Mouse (Mus musculus) effector memory CD4-positive, alpha-beta T cell, adult 7 months (primary cell): ENCODE data around the gene Arpc5l. TPM values are rescaled to one million over a fixed set of nuclear protein-coding genes. Genes with fewer than 3 reads are reported as not detected.

Experiments
- polyA plus RNA-seq: library from polyadenylated mRNA; unstranded; fragments of 100-300 nt; shearing (Covaris generic); gene quantifications from one replicate; pipeline ENCODE4 v1.2.1, GENCODE M21; 2017

The Arpc5l gene
- 85.1 TPM for polyA plus RNA-seq

GRCm38 (mm10) chr2:39004880-39005435, at the start of gene Arpc5l:
TSS of gene Arpc5l (plus strand) at chr2:39005348.

GRCm38 (mm10) chr2:38997386-38998374, 7.5 kb upstream of the Arpc5l start, which contains the start of gene Wdr38:
TSS of gene Wdr38 (plus strand) at chr2:38997476.

GRCm38 (mm10) chr2:39005574-39006079, 479 bp downstream of the Arpc5l start, which contains the start of gene Rpl35:
TSS of gene Rpl35 (minus strand) at chr2:39005624.

Other genes starting within 250 kb of the Arpc5l start
- gene Nr6a1, start 77.7 kb upstream of the Arpc5l start, polyA plus RNA-seq = 0.84 TPM
- gene Olfml2a, start 73.4 kb upstream of the Arpc5l start, polyA plus RNA-seq = 0.27 TPM
- gene Wdr38, start 7.9 kb upstream of the Arpc5l start, polyA plus RNA-seq = 1.4 TPM
- 451 TPM for gene Rpl35, start 276 bp downstream of the Arpc5l start, polyA plus RNA-seq
- 16.7 TPM for gene Golga1, start 60.2 kb downstream of the Arpc5l start, polyA plus RNA-seq
- 8.9 TPM for gene Scai, start 185.4 kb downstream of the Arpc5l start, polyA plus RNA-seq
- 141 TPM for gene Ppp6c, start 221.1 kb downstream of the Arpc5l start, polyA plus RNA-seq